Mouse (Mus musculus): ENCODE results near the gene Itprip. TPM values are rescaled to one million over a fixed set of nuclear protein-coding genes. Genes with fewer than 3 reads are reported as not detected.
A peak's percentile ranks its signal among the peaks of the same experiment; 100 is the strongest.

Gene Itprip
- polyA plus RNA-seq, 1 experiment from 2014 or later, result 3.8 TPM

DNA sequence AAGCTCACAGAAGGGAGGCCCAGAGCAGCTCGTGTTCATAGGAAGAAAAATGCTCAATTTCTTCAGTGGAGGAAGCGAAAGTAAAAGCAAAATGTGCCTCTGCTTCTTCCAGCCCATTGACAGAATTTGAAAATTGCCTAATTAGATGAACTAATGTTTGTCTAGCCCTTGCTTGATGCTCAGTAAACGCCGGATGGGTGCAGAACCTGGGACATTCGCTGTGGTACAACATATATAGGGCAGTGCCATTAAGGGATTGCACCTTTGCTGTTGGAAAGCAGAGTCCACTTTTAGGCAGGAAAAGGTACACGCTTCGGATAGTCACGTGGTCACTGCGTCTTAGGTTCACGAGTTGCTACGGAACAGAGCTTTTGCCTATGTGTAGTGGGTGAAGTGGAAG, 17.4 kb upstream of the Itprip start:
- Histone ChIP-seq H3K4me1 (ENCODE audit: control insufficient read depth, insufficient read depth, low read length) (no peaks in the 10 kb centered on the region), H3K27me3 (ENCODE audit: control insufficient read depth, insufficient read depth, low read length) (no peaks in the 10 kb centered on the region), H3K9ac (replicated peaks; ENCODE audit: low read depth, low read length) (no peak overlapping the region), H3K36me3 (ENCODE audit: control insufficient read depth, insufficient read depth, low read length) (no peaks in the 10 kb centered on the region), H3K27ac (ENCODE audit: low read depth, low read length) (no peak overlapping the region), H3K9me3 (ENCODE audit: control insufficient read depth, low read length) (no peaks in the 10 kb centered on the region), H3K4me2 (ENCODE audit: low read depth, low read length) (no peak overlapping the region), H3K4me3 (ENCODE audit: low read depth, low read length) (no peak overlapping the region)
- WGBS, result 92% methylated on average over 11 of the region's 11 CpGs
- no peak for ATAC-seq (ENCODE audit: low read depth)

DNA sequence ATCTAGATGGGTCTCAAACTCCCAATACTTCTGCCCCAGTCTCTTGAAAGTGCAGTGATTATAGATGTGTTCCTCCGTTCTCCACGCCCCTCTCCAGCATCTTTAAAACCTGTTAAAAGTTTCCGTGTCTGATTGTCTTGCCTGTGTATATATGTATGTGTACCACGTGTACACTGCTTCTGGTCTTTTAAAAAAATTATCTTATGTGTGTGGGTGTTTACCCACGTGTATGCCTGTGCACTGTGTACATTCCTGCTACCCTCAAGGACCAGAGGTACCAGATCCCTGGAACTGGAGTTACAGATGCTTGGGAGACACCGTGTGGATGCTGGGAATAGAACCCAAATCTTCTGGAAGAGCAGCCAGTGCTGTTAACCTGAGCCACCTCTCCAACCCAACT, 16.4 kb upstream of the Itprip start:
- Histone ChIP-seq H3K4me2 (ENCODE audit: low read depth, low read length) (no peak overlapping the region), H3K4me1 (ENCODE audit: control insufficient read depth, insufficient read depth, low read length) (no peaks in the 10 kb centered on the region), H3K27ac (ENCODE audit: low read depth, low read length) (no peak overlapping the region), H3K4me3 (ENCODE audit: low read depth, low read length) (no peak overlapping the region), H3K36me3 (ENCODE audit: control insufficient read depth, insufficient read depth, low read length) (no peaks in the 10 kb centered on the region), H3K9me3 (ENCODE audit: control insufficient read depth, low read length) (no peaks in the 10 kb centered on the region), H3K9ac (replicated peaks; ENCODE audit: low read depth, low read length) (no peak overlapping the region), H3K27me3 (ENCODE audit: control insufficient read depth, insufficient read depth, low read length) (no peaks in the 10 kb centered on the region)
- no peak for ATAC-seq (ENCODE audit: low read depth)
- WGBS, result 87% methylated on average over 6 of the region's 6 CpGs

DNA sequence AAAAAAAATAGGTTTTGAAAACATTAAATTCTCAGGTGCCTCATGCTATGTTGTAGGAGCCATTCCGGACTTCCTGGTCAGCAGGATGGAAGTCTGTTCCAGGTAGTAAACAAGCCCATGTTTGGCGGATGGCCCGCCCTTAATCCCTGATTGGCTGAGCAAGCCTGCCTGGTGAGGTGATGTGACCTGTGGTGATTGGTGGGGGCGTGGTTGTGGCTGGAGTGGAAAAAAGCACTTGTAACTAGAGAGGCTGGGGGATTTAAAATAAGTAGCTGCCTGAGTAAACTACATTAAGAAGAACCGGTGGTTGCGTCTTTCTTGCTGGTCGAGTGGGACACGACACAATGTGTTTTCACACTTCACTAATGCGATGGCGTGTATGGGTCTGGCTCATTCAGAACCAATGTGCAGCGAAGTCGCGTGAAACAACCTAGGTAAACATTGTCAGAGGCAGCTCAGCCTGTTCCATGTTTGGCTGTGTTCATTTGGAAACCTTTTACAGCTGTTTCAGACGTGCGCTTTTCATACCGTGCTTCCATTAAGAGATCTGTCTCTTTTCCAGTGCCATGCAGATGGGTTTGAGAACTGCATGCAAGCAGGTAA, 15.6 kb upstream of the Itprip start:
- no peaks in the 10 kb centered on the region for H3K27me3 ChIP-seq (ENCODE audit: control insufficient read depth, insufficient read depth, low read length)
- no peaks in the 10 kb centered on the region for H3K9me3 ChIP-seq (ENCODE audit: control insufficient read depth, low read length)
- H3K36me3 ChIP-seq (ENCODE audit: control insufficient read depth, insufficient read depth, low read length), result no peaks in the 10 kb centered on the region
- H3K9ac ChIP-seq (replicated peaks; ENCODE audit: low read depth, low read length), result no peak overlapping the region
- no peak overlapping the region for H3K27ac ChIP-seq (ENCODE audit: low read depth, low read length)
- no peak overlapping the region for H3K4me3 ChIP-seq (ENCODE audit: low read depth, low read length)
- no peak overlapping the region for H3K4me2 ChIP-seq (ENCODE audit: low read depth, low read length)
- no peak for ATAC-seq (ENCODE audit: low read depth)
- WGBS, result 74% methylated on average over 16 of the region's 16 CpGs
- H3K4me1 ChIP-seq (ENCODE audit: control insufficient read depth, insufficient read depth, low read length), result no peaks in the 10 kb centered on the region

DNA sequence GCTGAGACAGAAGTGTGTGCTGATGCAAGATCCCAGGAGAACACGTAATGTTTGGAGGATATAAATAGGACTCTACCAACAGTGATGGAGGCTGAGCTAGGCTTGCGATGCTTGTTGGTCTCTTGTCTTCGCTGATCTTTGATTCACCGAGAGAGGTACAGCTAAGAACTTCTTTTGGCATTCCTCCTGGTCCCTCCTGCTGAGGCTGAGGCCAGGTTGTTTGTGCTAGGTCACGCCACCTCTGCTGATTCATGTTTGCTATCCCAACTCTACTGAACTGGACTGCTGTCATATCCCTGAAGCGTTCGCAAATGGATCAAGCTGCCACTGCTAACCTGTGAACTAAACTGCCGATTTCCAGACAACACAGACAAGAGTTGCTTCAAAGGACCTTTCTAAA, 15.0 kb upstream of the Itprip start:
- no peaks in the 10 kb centered on the region for H3K9me3 ChIP-seq (ENCODE audit: control insufficient read depth, low read length)
- no peaks in the 10 kb centered on the region for H3K27me3 ChIP-seq (ENCODE audit: control insufficient read depth, insufficient read depth, low read length)
- no peaks in the 10 kb centered on the region for H3K4me1 ChIP-seq (ENCODE audit: control insufficient read depth, insufficient read depth, low read length)
- no peak for ATAC-seq (ENCODE audit: low read depth)
- no peak overlapping the region for H3K4me3 ChIP-seq (ENCODE audit: low read depth, low read length)
- H3K9ac ChIP-seq (replicated peaks; ENCODE audit: low read depth, low read length), result no peak overlapping the region
- no peaks in the 10 kb centered on the region for H3K36me3 ChIP-seq (ENCODE audit: control insufficient read depth, insufficient read depth, low read length)
- 96% methylated on average over 8 of the region's 8 CpGs for WGBS
- no peak overlapping the region for H3K4me2 ChIP-seq (ENCODE audit: low read depth, low read length)
- no peak overlapping the region for H3K27ac ChIP-seq (ENCODE audit: low read depth, low read length)

DNA sequence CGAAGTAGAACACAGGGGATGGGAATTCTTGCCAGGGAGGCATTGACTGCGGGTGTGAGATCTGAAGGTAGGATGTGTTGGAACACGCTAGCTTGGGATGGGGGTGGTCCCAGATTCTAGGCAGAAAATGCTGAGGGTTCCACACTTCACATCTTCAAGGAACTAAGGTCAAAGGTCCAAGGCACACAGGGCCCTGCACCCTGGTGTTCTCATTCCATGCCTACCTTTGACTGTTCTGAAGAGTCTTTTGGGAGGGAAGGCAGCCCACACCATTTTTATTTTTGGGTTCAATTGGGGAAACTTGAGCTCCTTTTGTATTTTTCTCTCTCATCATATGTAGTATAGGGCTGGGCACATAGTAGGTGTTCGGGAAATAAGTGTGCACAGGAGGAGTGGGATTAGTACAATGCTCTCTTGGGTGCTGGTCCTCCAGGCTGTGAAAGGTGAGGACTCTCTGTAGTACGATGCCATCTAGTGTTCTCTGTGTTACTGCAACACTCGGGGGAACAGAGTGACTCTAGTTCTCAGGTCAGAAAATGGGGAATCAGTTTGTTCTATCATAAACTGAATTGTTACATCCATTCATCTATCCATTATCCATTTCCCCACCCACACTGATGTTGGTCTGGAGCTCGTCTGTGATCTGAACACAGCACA, 13.0 kb upstream of the Itprip start:
- Histone ChIP-seq H3K36me3 (ENCODE audit: control insufficient read depth, insufficient read depth, low read length) (no peaks in the 10 kb centered on the region), H3K4me2 (ENCODE audit: low read depth, low read length) (no peak overlapping the region), H3K9ac (replicated peaks; ENCODE audit: low read depth, low read length) (no peak overlapping the region), H3K4me3 (ENCODE audit: low read depth, low read length) (no peak overlapping the region), H3K27me3 (ENCODE audit: control insufficient read depth, insufficient read depth, low read length) (no peaks in the 10 kb centered on the region), H3K9me3 (ENCODE audit: control insufficient read depth, low read length) (no peaks in the 10 kb centered on the region), H3K4me1 (ENCODE audit: control insufficient read depth, insufficient read depth, low read length) (no peaks in the 10 kb centered on the region), H3K27ac (ENCODE audit: low read depth, low read length) (no peak overlapping the region)
- WGBS, result 42% methylated on average over 7 of the region's 7 CpGs
- ATAC-seq (ENCODE audit: low read depth), result peak; percentile 73; the same call in 1 of the 2 replicates

DNA sequence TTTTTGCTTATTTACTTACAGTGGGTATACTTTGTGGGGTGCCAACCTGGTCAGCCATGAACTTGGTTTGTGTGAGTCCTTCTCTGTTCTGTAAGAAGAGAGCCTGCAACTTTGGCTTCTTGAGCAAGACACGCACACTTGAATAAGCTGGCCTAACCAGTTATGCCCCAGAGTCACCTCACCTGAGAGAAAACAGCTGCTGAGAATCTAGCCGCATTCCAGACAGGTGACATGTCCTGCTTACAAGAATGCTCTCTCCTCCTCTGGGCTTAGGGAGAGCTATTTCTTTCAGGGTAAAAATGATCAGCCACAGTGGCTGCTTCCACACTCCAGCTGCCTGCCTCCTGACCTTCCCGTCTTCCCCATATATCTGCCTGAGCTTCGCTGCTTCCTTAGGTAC, 9.9 kb upstream of the Itprip start:
- H3K27ac ChIP-seq (ENCODE audit: low read depth, low read length), result no peak overlapping the region
- H3K36me3 ChIP-seq (ENCODE audit: control insufficient read depth, insufficient read depth, low read length), result no peaks in the 10 kb centered on the region
- no peaks in the 10 kb centered on the region for H3K4me1 ChIP-seq (ENCODE audit: control insufficient read depth, insufficient read depth, low read length)
- no peak overlapping the region for H3K9ac ChIP-seq (replicated peaks; ENCODE audit: low read depth, low read length)
- no peaks in the 10 kb centered on the region for H3K27me3 ChIP-seq (ENCODE audit: control insufficient read depth, insufficient read depth, low read length)
- no peak overlapping the region for H3K4me3 ChIP-seq (ENCODE audit: low read depth, low read length)
- no peak overlapping the region for H3K4me2 ChIP-seq (ENCODE audit: low read depth, low read length)
- WGBS, result 73% methylated on average over 4 of the region's 4 CpGs
- no peak for ATAC-seq (ENCODE audit: low read depth)
- no peaks in the 10 kb centered on the region for H3K9me3 ChIP-seq (ENCODE audit: control insufficient read depth, low read length)

DNA sequence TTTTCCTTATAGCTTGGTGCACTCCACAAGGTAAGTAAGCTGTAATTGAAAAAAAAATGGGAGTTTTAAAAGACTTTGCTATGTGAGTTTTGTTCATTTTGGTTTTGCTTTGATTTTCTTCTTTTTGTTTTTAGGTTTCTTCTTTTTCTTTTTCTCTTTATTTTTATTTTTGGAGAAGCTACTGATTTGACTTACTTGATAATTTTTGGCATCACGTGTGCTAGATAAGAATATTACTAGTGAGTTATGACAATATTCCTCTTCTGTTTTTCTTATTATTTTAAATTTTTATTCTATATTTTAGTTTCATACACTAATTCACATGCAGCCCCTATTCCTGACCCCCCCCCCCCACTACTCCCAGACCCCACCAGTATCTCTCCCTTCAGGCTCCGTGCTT, 7.9 kb upstream of the Itprip start:
- Histone ChIP-seq H3K27ac (ENCODE audit: low read depth, low read length) (no peak overlapping the region), H3K9ac (replicated peaks; ENCODE audit: low read depth, low read length) (no peak overlapping the region), H3K27me3 (ENCODE audit: control insufficient read depth, insufficient read depth, low read length) (no peaks in the 10 kb centered on the region), H3K4me1 (ENCODE audit: control insufficient read depth, insufficient read depth, low read length) (no peaks in the 10 kb centered on the region), H3K4me3 (ENCODE audit: low read depth, low read length) (no peak overlapping the region), H3K4me2 (ENCODE audit: low read depth, low read length) (no peak overlapping the region), H3K36me3 (ENCODE audit: control insufficient read depth, insufficient read depth, low read length) (no peaks in the 10 kb centered on the region), H3K9me3 (ENCODE audit: control insufficient read depth, low read length) (no peaks in the 10 kb centered on the region)
- ATAC-seq (ENCODE audit: low read depth), result no peak
- 92% methylated on average over 2 of the region's 2 CpGs for WGBS

DNA sequence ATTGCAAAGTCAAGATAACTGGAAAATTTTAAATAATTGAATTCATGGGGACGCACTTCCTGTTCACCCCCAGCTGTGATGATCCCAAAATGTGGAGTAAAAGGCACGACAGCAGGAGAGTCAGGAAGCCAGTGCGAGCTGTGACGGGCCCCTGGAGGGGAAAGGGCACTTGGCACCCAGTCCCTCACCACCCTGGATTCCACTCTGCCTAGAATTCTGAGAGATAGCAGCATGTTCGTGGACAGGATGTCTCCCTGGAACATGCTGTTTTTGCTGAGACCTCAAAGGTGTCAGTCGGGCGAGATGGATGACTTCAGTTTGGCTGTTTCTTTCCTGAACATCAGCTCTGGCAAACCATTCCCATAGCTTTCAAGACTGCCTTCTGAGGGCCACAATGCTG, 6.7 kb upstream of the Itprip start:
- H3K4me1 ChIP-seq (ENCODE audit: control insufficient read depth, insufficient read depth, low read length), result no peaks in the 10 kb centered on the region
- H3K4me3 ChIP-seq (ENCODE audit: low read depth, low read length), result no peak overlapping the region
- no peak overlapping the region for H3K27ac ChIP-seq (ENCODE audit: low read depth, low read length)
- no peak overlapping the region for H3K4me2 ChIP-seq (ENCODE audit: low read depth, low read length)
- no peaks in the 10 kb centered on the region for H3K27me3 ChIP-seq (ENCODE audit: control insufficient read depth, insufficient read depth, low read length)
- WGBS, result 84% methylated on average over 7 of the region's 7 CpGs
- no peaks in the 10 kb centered on the region for H3K36me3 ChIP-seq (ENCODE audit: control insufficient read depth, insufficient read depth, low read length)
- H3K9ac ChIP-seq (replicated peaks; ENCODE audit: low read depth, low read length), result no peak overlapping the region
- no peak for ATAC-seq (ENCODE audit: low read depth)
- H3K9me3 ChIP-seq (ENCODE audit: control insufficient read depth, low read length), result no peaks in the 10 kb centered on the region

DNA sequence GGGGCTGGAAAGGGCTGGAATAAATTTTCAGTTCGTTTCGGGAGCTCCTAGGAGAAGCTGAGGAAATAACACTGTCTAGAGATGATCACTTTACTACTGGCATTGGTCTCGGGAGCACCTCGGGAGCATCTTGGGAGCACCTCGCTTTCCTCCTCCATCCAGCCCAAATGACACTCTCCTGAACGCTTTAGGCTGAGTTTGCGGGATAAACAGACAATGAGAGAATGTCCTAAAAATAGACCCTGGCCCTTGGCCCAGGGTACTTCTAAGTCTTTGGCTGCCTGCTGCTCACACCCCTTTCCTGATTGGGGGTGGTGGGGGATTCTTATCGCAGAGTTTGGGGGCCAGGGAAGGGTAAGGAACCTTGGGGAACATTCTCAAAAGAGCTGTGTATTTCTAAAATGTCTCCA, 872 bp upstream of the Itprip start:
- WGBS, result 6% methylated on average over 8 of the region's 8 CpGs
- Histone ChIP-seq H3K4me2 (ENCODE audit: low read depth, low read length) (peak overlapping the region; percentile 57), H3K4me3 (ENCODE audit: low read depth, low read length) (no peak overlapping the region; the same call in 1 of the 2 replicates), H3K27me3 (ENCODE audit: control insufficient read depth, insufficient read depth, low read length) (no peaks in the 10 kb centered on the region), H3K36me3 (ENCODE audit: control insufficient read depth, insufficient read depth, low read length) (no peaks in the 10 kb centered on the region), H3K9ac (replicated peaks; ENCODE audit: low read depth, low read length) (no peak overlapping the region; the same call in 1 of the 2 replicates), H3K4me1 (ENCODE audit: control insufficient read depth, insufficient read depth, low read length) (peaks cover 11% of the 10 kb centered on the region), H3K9me3 (ENCODE audit: control insufficient read depth, low read length) (no peaks in the 10 kb centered on the region), H3K27ac (ENCODE audit: low read depth, low read length) (no peak overlapping the region; the same call in 1 of the 2 replicates)
- 0 out of 2 replicates have a peak, but pooled peaks have one; percentile 1 for ATAC-seq (ENCODE audit: low read depth)
